Mouse (Mus musculus) forebrain, embryonic 11.5 days (tissue): ENCODE measurements around the gene L3mbtl1. TPM values are rescaled to one million over a fixed set of nuclear protein-coding genes. Genes with fewer than 3 reads are reported as not detected.
"Not testable (repeated sequence)": the region's sequence is repeated elsewhere in the genome, so short reads cannot be mapped to it uniquely, and the experiment has no call there.

Experiments
- ATAC-seq: fragments of 200-750 bp; cut with Nextera tagmentation; replicated peaks from 2 replicates; pipeline ENCODE4 v1.8.0; 2017; ENCODE audit warnings: moderate TSS enrichment; ENCODE audit not compliant: low FRiP score
- DNase-seq: peaks from one replicate; pipeline ENCODE4 v3.0.0-alpha.2; 2017; ENCODE audit warnings: low spot score
- H3K27ac ChIP-seq: fragments of 300-500 bp; sonication (generic); 2 replicates; pipeline ENCODE4 v1.5.1; 2014; ENCODE audit warnings: low read depth, low read length
- H3K27me3 ChIP-seq: fragments of 300-500 bp; sonication (generic); 2 replicates; pipeline ENCODE4 v1.6.1; 2014; ENCODE audit warnings: mild to moderate bottlenecking, low read length, mixed read lengths; ENCODE audit not compliant: control insufficient read depth, insufficient read depth
- H3K36me3 ChIP-seq: fragments of 300-500 bp; sonication (generic); 2 replicates; pipeline ENCODE4 v1.6.1; 2014; ENCODE audit warnings: mild to moderate bottlenecking, low read length, moderate library complexity, mixed read lengths; ENCODE audit not compliant: control insufficient read depth, insufficient read depth
- H3K4me1 ChIP-seq: fragments of 300-500 bp; sonication (generic); replicated peaks from 2 replicates; pipeline ENCODE4 v1.6.1; 2014; ENCODE audit warnings: low read length, mixed read lengths; ENCODE audit not compliant: control insufficient read depth, insufficient read depth
- H3K4me2 ChIP-seq: fragments of 300-500 bp; sonication (generic); 2 replicates; pipeline ENCODE4 v1.6.1; 2014; ENCODE audit warnings: low read depth, mild to moderate bottlenecking, low read length, moderate library complexity, mixed read lengths; ENCODE audit not compliant: severe bottlenecking
- H3K4me3 ChIP-seq: fragments of 300-500 bp; sonication (generic); 2 replicates; pipeline ENCODE4 v1.5.1; 2014; ENCODE audit warnings: low read depth, low read length
- H3K9ac ChIP-seq: fragments of 300-500 bp; sonication (generic); 2 replicates; pipeline ENCODE4 v1.6.1; 2014; ENCODE audit warnings: low read length
- H3K9me3 ChIP-seq: fragments of 300-500 bp; sonication (generic); 2 replicates; pipeline ENCODE4 v1.6.1; 2016; ENCODE audit warnings: low read length, mixed read lengths; ENCODE audit not compliant: control insufficient read depth
- WGBS: fragments of 180-500 bp; shearing (Covaris S2); extraction: QIAGEN DNeasy Blood & Tissue Kit; methylation state at CpG from one replicate; pipeline ENCODE4 v1.1.7; 2014; 5-methylcytosine and 5-hydroxymethylcytosine counted together
- polyA plus RNA-seq: library from polyadenylated mRNA; unstranded; fragments of >200 nt; fragmentation: Nextera tagmentation; extraction: Ambion mirVana; gene quantifications from 2 replicates; pipeline ENCODE4 v1.2.1, GENCODE M21; 2014

The L3mbtl1 gene
- 0.16 and 0.21 TPM in 2 replicates for polyA plus RNA-seq

DNA sequence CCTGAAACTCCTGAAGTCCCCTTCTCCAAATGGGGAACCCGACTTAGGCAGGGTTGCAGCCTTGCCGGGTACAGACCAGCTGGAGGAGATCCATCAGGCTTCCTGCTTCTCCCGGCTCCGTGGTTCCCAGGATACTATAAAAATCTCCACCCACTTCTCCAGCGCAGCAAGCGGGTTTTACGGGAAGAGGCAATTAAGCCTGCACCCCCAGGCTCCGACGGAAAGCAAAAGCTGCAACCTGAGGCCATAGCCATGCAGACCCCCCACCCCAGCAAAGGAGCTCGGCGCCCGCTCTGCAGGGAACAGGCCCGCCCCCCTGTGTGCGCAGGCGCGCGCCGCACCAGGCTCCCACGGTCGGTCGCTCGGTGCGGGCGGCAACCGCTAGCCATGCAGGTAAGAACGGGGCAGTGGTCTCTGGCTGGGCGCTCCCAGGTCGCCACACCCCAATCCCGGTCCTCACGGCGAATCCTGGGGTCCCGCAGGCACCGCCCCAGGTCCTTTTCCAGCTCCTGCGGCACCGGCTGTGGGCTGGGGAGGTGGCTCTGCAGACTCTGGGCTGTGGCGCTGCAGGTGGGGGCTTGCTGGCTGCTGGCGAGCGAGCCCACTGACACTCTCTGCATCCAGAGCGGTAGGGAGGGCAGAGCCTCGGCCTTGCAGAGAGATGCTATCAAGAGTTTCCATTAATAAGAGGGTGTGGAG, at the start of gene L3mbtl1:
Gene L3mbtl1 (plus strand): TSS at position 325 of the 699 bp plus-strand sequence.
- ATAC-seq = peak; percentile 71
- H3K27me3 ChIP-seq = peaks cover 4% of the 10 kb centered on the region; the same call in 1 of the 2 replicates
- H3K4me2 ChIP-seq = peak within 1 kb of the TSS; percentile 97
- H3K9me3 ChIP-seq = no peaks in the 10 kb centered on the region
- peak within 1 kb of the TSS; percentile 49 for H3K4me3 ChIP-seq
- no peak within 1 kb of the TSS for H3K27ac ChIP-seq
- peak within 1 kb of the TSS; percentile 57 for H3K9ac ChIP-seq
- peaks cover 10% of the 10 kb centered on the region; the same call in 1 of the 2 replicates for H3K36me3 ChIP-seq
- H3K4me1 ChIP-seq = peaks cover 9% of the 10 kb centered on the region; the same call in 1 of the 2 replicates
- 0% methylated on average over 40 of the region's 40 CpGs for WGBS
- peak; percentile 73 for DNase-seq

DNA sequence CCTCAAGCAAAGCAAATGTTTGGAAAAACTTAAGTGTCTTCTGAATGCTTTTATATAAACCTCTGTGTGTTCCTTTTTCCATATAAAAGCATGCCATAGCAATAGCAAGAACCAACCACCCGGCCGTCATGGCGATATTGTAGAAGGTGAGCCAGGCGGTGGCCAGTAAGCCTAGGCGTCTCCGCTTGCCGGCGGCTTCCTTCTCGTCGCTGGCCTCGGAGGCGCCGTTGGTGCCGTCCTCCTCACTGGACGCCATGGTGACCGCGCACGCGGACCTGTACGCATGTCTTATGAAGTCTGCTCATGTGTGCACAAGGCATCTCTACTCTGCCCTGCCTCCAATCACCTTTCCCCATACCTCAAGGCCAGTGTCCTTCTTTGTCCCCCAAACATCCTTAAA, 44.0 kb upstream of the L3mbtl1 start:
- not testable (repeated sequence) for DNase-seq, H3K4me3 ChIP-seq, H3K9me3 ChIP-seq, H3K27me3 ChIP-seq, H3K36me3 ChIP-seq, H3K4me2 ChIP-seq, H3K9ac ChIP-seq, H3K4me1 ChIP-seq, H3K27ac ChIP-seq
- WGBS = 89% methylated on average over 13 of the region's 20 CpGs
- ATAC-seq = 0 out of 2 replicates have a peak, but pooled peaks have one; percentile 36

- Histone ChIP-seq H3K27ac (no peak overlapping the region), H3K4me1 (no peaks in the 10 kb centered on the region), H3K4me3 (no peak overlapping the region), H3K9ac (no peak overlapping the region), H3K9me3 (no peaks in the 10 kb centered on the region), H3K36me3 (no peaks in the 10 kb centered on the region), H3K27me3 (no peaks in the 10 kb centered on the region), H3K4me2 (no peak overlapping the region)
- ATAC-seq (no peak), DNase-seq (no peak)
- 69% methylated on average over 12 of the region's 12 CpGs for WGBS
Measured at GRCm38 (mm10) chr2:162899880-162900589, 43.2 kb upstream of the L3mbtl1 start.

GRCm38 (mm10) chr2:162900590-162900916, 42.7 kb upstream of the L3mbtl1 start:
- no peak overlapping the region for H3K4me3 ChIP-seq
- H3K4me2 ChIP-seq = no peak overlapping the region
- no peaks in the 10 kb centered on the region for H3K4me1 ChIP-seq
- no peak overlapping the region for H3K9ac ChIP-seq
- no peak overlapping the region for H3K27ac ChIP-seq
- no peaks in the 10 kb centered on the region for H3K36me3 ChIP-seq
- H3K9me3 ChIP-seq = no peaks in the 10 kb centered on the region
- no peaks in the 10 kb centered on the region for H3K27me3 ChIP-seq
- ATAC-seq (no peak), DNase-seq (no peak)
- 15% methylated on average over 2 of the region's 2 CpGs for WGBS

DNA sequence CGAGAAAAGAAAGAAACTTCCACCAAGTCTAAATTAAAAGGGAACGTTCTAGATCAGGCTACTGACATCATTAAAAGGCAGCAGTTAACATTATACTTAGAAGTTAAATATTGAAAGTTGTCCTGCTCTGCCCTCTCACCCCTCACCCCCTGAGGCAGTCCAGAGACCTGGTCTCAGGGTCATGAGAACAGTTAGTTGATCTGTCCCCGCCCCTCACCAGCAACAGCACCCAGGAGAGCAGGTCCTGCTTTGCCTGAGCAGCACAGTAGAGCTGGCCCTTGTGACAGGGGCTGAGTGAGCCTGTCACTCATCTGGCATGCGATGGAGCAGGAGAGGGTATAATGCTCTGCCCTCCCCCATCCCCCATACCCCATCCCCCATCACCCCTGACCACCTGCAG, 37.4 kb upstream of the L3mbtl1 start:
- H3K4me1 ChIP-seq = no peaks in the 10 kb centered on the region
- H3K9me3 ChIP-seq = no peaks in the 10 kb centered on the region
- H3K9ac ChIP-seq = no peak overlapping the region
- H3K27me3 ChIP-seq = no peaks in the 10 kb centered on the region
- DNase-seq (no peak), ATAC-seq (no peak)
- H3K27ac ChIP-seq = no peak overlapping the region
- H3K4me2 ChIP-seq = no peak overlapping the region
- H3K36me3 ChIP-seq = no peaks in the 10 kb centered on the region
- H3K4me3 ChIP-seq = no peak overlapping the region
- WGBS = 77% methylated on average over 4 of the region's 4 CpGs

DNA sequence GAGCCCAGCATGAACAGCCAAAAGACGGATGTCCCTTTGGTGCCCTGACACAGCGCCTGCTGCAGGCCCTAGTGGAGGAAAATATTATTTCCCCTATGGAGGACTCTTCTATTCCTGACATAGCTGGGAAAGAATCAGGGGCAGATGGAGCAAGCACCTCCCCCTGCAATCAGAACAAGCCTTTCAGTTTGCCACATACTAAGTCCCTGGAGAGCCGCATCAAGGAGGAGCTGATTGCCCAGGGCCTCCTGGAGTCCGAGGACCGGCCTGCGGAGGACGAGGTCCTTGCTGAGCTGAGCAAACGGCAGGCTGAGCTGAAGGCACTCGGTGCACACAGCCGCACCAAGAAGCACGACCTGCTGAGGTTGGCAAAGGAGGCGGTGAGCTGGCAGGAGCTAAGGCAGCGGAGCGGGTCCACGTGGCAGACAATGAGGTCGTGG, 35.2 kb upstream of the L3mbtl1 start:
- H3K27me3 ChIP-seq = no peaks in the 10 kb centered on the region
- WGBS = 48% methylated on average over 16 of the region's 16 CpGs
- no peaks in the 10 kb centered on the region for H3K4me1 ChIP-seq
- H3K4me3 ChIP-seq = no peak overlapping the region
- H3K27ac ChIP-seq = no peak overlapping the region
- H3K9me3 ChIP-seq = no peaks in the 10 kb centered on the region
- no peak overlapping the region for H3K9ac ChIP-seq
- no peak overlapping the region for H3K4me2 ChIP-seq
- DNase-seq (no peak), ATAC-seq (no peak)
- H3K36me3 ChIP-seq = no peaks in the 10 kb centered on the region

DNA sequence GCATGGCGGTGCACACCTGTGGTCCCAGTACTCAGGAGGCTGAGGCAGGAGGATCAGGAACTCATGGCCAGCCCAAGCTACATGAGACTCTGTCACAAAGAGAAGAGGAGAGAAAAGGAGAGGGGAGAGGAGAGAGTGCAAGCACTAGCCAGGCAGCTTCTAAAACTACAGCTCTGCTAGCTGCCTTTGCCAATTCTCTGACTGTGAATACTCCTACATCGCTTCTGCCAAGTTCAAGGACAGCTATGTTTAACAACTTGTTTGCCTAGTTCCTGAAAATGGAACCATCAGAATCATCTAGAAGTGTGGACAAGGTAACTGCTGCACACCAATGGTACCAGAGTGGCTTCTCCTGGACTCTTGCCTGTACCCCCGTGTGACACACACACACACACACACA, 29.2 kb upstream of the L3mbtl1 start:
- no peak overlapping the region for H3K4me2 ChIP-seq
- no peak overlapping the region for H3K4me3 ChIP-seq
- H3K9ac ChIP-seq = no peak overlapping the region
- 83% methylated on average over 3 of the region's 3 CpGs for WGBS
- no peak overlapping the region for H3K27ac ChIP-seq
- no peaks in the 10 kb centered on the region for H3K27me3 ChIP-seq
- no peaks in the 10 kb centered on the region for H3K36me3 ChIP-seq
- no peak for DNase-seq
- no peak for ATAC-seq
- H3K9me3 ChIP-seq = no peaks in the 10 kb centered on the region
- no peaks in the 10 kb centered on the region for H3K4me1 ChIP-seq

DNA sequence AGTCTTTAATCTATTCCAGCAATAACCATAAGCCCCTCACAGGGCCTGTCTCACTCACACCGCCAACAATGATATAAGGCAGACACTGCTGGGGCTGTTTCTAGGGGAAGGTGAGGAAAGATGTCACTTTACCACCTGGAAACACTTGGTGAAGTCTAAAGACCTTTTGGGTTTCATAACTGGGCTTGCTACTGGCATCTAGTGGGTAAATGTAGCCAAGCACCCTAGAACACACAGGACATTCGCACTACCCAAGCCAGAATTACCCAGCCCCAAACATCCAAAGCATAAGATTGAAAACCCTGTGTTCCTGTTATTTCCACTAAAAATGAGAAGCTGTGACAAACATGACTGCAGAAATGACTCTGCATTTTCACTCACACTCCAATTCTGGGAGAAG, 28.8 kb upstream of the L3mbtl1 start:
- no peaks in the 10 kb centered on the region for H3K36me3 ChIP-seq
- H3K9ac ChIP-seq = no peak overlapping the region
- H3K4me2 ChIP-seq = no peak overlapping the region
- no peak for DNase-seq
- H3K27me3 ChIP-seq = no peaks in the 10 kb centered on the region
- H3K27ac ChIP-seq = no peak overlapping the region
- no peak for ATAC-seq
- 78% methylated on average over 2 of the region's 2 CpGs for whole genome bisulfite sequencing
- H3K4me1 ChIP-seq = no peaks in the 10 kb centered on the region
- no peak overlapping the region for H3K4me3 ChIP-seq
- H3K9me3 ChIP-seq = no peaks in the 10 kb centered on the region
